Mouse (Mus musculus) gastrocnemius, adult 2 months (tissue): ENCODE results near the gene Lsm7. TPM values are rescaled to one million over a fixed set of nuclear protein-coding genes. Genes with fewer than 3 reads are reported as not detected.

Experiments used
- DNase-seq: peaks from one replicate; pipeline ENCODE4 v3.0.0; 2022
- H3K27ac ChIP-seq: fragments of 200-600 bp; 2 replicates; pipeline ENCODE4 v1.8.1; 2022; ENCODE audit warnings: mild to moderate bottlenecking
- H3K4me3 ChIP-seq: fragments of 200-600 bp; 2 replicates; pipeline ENCODE4 v1.8.1; 2022; ENCODE audit warnings: mild to moderate bottlenecking, moderate library complexity
- CTCF ChIP-seq: fragments of 200-600 bp; IDR thresholded peaks from 2 replicates; pipeline ENCODE4 v1.8.1; 2022; ENCODE audit warnings: antibody characterized with exemption, mild to moderate bottlenecking, moderate library complexity
- intact Hi-C: fragments of 180-260 bp; cut with DNase I; formaldehyde crosslinking; loops from one replicate; pipeline ENCODE4 v1.15.1; 2025
- long read RNA-seq, 2 experiments: library from polyadenylated mRNA; stranded (forward); transcript quantifications; one replicate each; pipeline ENCODE4 v2.0.0; 2021
- total RNA-seq, 2 experiments: library from RNA; stranded (reverse); gene quantifications; 2 replicates each; pipeline ENCODE4 v1.2.3; 2021

Lsm7 gene
- 10 to 100 TPM; 13.5 to 20.0 TPM for total RNA-seq
- long read RNA-seq, experiment 1, transcript Lsm7-201 (4 exons, 468 nt) = major isoform, 29 of 33 reads
- long read RNA-seq, experiment 1, partial matches to known transcripts = 2 of 33 reads
- long read RNA-seq, experiment 1, other reads (novel, unspliced or antisense) = 1 of 33 reads
- long read RNA-seq, experiment 2, transcript Lsm7-201 (4 exons, 468 nt) = major isoform, 15 of 21 reads
- long read RNA-seq, experiment 2, partial matches to known transcripts = 4 of 21 reads
- long read RNA-seq, experiment 2, other reads (novel, unspliced or antisense) = 1 of 21 reads

DNA sequence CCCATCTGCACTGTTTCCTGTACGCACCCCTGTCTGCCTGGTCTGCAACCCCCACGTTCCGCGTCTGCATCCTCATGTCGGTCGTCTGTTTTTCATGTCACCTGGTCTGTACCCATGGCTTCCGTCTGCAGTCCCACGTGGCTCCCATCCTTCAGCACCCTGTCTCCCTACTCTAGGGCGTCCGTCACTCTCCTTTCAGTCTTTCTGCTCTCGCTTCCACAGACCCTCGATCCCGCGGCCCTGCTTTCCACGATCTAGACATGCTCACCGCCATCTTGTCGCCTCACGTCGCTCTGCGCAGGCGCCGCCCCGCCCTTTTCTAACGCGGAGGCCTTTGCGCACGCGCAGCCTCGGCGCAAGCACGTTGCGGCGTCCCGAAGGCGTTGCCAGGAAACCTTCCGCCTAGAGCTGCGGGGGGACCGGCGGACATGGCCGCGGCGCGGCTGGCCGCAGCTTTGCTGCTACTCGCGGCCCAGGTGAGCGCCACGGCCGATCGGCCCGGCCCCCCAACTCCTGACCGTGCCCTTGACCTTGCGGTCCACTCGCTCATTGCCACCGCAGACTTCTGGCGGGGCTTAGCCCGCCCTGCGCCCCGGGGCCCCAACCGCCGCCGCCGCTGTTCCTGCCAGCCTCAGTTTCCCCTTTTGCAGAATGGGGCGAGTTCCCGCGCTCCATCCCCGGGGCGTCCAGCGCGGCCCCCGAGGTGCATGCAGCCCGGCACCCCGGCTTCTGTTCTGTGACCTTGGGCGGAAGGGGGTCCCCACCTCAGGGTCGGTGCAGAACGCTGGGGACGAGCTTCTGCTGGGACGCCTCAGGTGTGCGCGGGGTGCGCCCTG is at the start of gene Lsm7, which contains the start of gene Sppl2b:
Gene Lsm7, minus strand, starts transcription at position 297 of the 836 bp plus-strand sequence.
Gene Sppl2b, plus strand, starts transcription at position 363 of the 836 bp plus-strand sequence.
- peak; percentile 98 for DNase-seq
- intact Hi-C loops = no loop called here
- Histone ChIP-seq H3K27ac (peak within 1 kb of the TSS; percentile 95), H3K4me3 (peak within 1 kb of the TSS; percentile 93)
- no peak for TF ChIP-seq CTCF

GRCm38 (mm10) chr10:80904709-80905108 is 49.7 kb upstream of the Lsm7 start:
- Histone ChIP-seq H3K27ac (no peak overlapping the region), H3K4me3 (no peak overlapping the region)
- DNase-seq = no peak
- TF ChIP-seq CTCF = no peak
- intact Hi-C loops = loop anchor here (5.0 kb wide), 1 partner anchor 273 kb away; the partner anchor contains the start of gene Eef2

DNA sequence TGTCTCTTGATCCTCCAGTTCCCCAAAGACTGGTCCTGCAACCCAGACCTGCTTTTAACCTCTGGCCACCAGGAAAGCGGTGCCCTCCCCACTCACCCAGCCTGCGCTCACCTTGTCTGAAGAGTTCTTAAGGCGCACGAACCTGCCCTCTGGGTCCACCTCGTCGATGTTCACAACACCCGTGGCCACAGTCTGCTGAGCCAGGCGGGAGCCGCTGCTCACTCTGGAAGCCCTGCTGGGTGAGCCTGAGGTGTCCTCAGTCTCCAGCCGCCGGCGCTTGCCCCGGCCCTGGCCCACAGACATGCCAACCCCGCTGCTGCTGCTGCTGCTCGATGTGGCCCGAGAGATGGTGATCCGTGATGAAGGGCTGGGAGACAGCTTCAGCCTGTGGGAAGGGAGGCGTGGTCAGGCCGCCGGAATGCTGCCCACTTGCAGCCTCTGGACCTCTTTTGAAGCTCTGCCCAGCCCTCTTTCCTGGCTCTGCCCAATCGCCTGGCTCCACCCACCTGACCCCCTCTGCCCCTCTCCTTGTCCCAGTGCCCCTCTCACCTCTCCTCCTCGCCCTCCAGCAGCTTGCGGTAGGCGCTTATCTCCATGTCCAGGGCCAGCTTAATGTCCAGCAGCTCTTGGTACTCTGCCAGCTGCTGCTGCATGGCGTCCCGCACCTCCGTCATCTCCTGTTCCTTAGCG is 49.1 kb upstream of the Lsm7 start:
- no peak overlapping the region for H3K4me3 ChIP-seq
- no peak overlapping the region for H3K27ac ChIP-seq
- DNase-seq = no peak
- intact Hi-C loops = loop anchor here (5.0 kb wide), 1 partner anchor 273 kb away; the partner anchor contains the start of gene Eef2
- TF ChIP-seq CTCF = no peak

DNA sequence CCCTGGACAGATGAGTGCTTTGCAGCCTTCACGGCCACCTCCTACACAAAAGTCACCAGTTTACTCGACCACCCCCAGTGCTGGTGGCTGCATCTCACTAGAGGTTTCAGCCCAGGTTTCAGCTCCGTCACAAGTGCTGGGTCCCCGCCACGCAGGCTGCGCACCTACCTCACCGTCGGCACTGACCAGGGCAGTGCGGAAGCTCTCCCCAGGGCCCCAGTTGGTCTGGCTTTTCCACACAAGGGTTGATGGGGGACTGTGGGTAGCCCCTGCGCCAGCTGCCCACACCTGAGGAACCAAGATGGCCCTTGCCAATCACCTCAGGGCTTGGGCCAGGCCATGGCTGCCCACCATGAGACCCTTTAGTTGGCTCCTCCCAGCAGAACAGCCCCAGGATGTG is 48.3 kb upstream of the Lsm7 start:
- no peak for TF ChIP-seq CTCF
- intact Hi-C loops = loop anchor here (5.0 kb wide), 1 partner anchor 274 kb away; the partner anchor contains the start of gene Eef2
- H3K27ac ChIP-seq = no peak overlapping the region
- H3K4me3 ChIP-seq = no peak overlapping the region
- no peak for DNase-seq

GRCm38 (mm10) chr10:80902273-80902940 is 47.4 kb upstream of the Lsm7 start:
- no peak for TF ChIP-seq CTCF
- no peak for DNase-seq
- intact Hi-C loops = loop anchor here (5.0 kb wide), 1 partner anchor 275 kb away; the partner anchor contains the start of gene Eef2
- Histone ChIP-seq H3K4me3 (no peak overlapping the region), H3K27ac (peak overlapping the region; percentile 85; the same call in 1 of the 2 replicates)

- DNase-seq = no peak
- H3K27ac ChIP-seq = peak overlapping the region; percentile 85
- peak overlapping the region; percentile 69 for H3K4me3 ChIP-seq
- no peak for TF ChIP-seq CTCF
- intact Hi-C loops = loop anchor here (5.0 kb wide), 1 partner anchor 276 kb away; the partner anchor contains the start of gene Eef2
Observed at GRCm38 (mm10) chr10:80901409-80902272, 46.6 kb upstream of the Lsm7 start.

- Histone ChIP-seq H3K27ac (peak within 1 kb of the TSS; percentile 96), H3K4me3 (peak within 1 kb of the TSS; percentile 87)
- TF ChIP-seq CTCF = no peak
- intact Hi-C loops = loop anchor here (5.0 kb wide), 1 partner anchor 277 kb away; the partner anchor contains the start of gene Eef2
- DNase-seq = peak; percentile 98
Observed at GRCm38 (mm10) chr10:80900318-80901247, 45.6 kb upstream of the Lsm7 start, which contains the start of gene Timm13. Gene Timm13, minus strand, starts transcription at chr10:80900969.

DNA sequence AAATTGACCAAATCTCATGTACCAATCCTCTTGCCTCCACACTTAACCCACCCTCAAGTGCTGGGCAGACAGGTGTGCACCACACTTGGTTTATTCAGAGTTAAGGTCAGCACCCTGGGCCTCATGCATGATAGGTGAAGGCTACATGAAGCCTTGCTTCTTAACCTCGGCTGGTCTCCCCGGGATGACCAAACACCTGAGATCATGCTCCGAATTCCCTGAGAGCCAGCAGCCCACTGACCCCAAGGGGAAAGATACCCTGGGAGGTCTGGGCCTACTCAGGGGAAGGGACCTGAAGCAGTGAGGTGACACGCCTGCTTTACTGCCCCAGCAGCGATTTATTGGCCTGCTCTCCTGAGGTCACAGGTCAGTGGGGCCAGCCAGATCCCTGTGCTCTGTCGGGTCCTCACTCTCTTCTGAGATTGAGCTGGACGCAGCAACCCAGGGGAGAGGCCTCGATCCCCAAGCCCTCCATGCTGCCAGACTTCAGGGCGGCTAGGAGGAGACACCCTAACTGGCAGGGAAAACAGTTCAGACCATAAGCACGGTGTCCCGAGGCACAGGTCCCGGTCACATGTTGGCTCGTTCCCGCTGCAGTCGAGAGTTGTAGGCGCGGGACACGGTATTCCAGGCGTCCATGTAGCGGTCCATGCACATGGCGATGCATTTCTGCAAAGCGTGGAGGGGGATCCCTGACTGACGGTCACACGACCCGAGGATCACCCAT is 44.7 kb upstream of the Lsm7 start:
- Histone ChIP-seq H3K4me3 (peak overlapping the region; percentile 87), H3K27ac (peak overlapping the region; percentile 96)
- TF ChIP-seq CTCF = no peak
- intact Hi-C loops = loop anchor here (5.0 kb wide), 1 partner anchor 278 kb away; the partner anchor contains the start of gene Eef2
- DNase-seq = no peak

DNA sequence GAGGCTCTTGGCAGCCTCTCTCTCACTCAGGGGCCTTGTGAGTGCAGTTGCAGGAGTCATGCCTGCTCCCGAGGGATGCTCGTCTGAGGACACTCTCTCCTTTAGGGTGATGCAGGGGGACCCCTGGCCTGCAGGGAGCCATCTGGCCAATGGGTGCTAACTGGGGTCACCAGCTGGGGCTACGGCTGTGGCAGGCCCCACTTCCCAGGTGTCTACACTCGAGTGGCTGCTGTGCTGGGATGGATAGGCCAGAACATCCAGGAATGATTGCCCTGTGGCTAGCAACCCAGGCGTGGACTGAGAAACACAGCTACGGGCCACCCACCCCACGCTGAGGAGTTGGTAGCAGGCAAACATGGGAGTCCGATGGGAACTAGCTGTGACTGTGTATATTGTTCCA is 44.1 kb upstream of the Lsm7 start:
- DNase-seq = no peak
- peak overlapping the region; percentile 87; the same call in 1 of the 2 replicates for H3K4me3 ChIP-seq
- H3K27ac ChIP-seq = no peak overlapping the region
- intact Hi-C loops = no loop called here
- no peak for TF ChIP-seq CTCF
